Mouse (Mus musculus) CH12.LX (cell line): ENCODE results near the gene Ccdc183. TPM values are rescaled to one million over a fixed set of nuclear protein-coding genes. Genes with fewer than 3 reads are reported as not detected.

Source experiments
- DNase-seq: peaks from one replicate; pipeline ENCODE4 v3.0.0-alpha.2; 2013; ENCODE audit errors: extremely low read depth
- H3K27ac ChIP-seq: 2 replicates; pipeline ENCODE4 v1.5.1; 2012; ENCODE audit warnings: low read depth, mild to moderate bottlenecking, control low read depth, moderate library complexity; ENCODE audit not compliant: insufficient read depth
- H3K27me3 ChIP-seq: replicated peaks from 2 replicates; pipeline ENCODE3; 2012; ENCODE audit warnings: inconsistent platforms
- H3K36me3 ChIP-seq, 2 experiments: replicated peaks in 1 of 2; 2 replicates each; pipeline versions ENCODE3 to v1.6.1; 2012; ENCODE audit warnings: inconsistent platforms in 1 of 2, low read length in 1 of 2, mild to moderate bottlenecking in 1 of 2, mixed read lengths in 1 of 2, moderate library complexity in 1 of 2; ENCODE audit not compliant: control insufficient read depth in 1 of 2, insufficient read depth in 1 of 2
- H3K4me1 ChIP-seq, 2 experiments: 2 replicates each; pipeline ENCODE4 v1.6.1; 2012; ENCODE audit warnings: inconsistent platforms in 1 of 2, moderate library complexity in 1 of 2; ENCODE audit not compliant: insufficient read depth in 2 of 2, control insufficient read depth in 1 of 2
- H3K4me2 ChIP-seq: 2 replicates; pipeline ENCODE4 v1.6.1; 2012; ENCODE audit warnings: low read depth, mild to moderate bottlenecking, control low read depth; ENCODE audit not compliant: poor library complexity, insufficient read depth, severe bottlenecking
- H3K4me3 ChIP-seq, 3 experiments: fragments of 150-350 bp in 1 of 3; sonication (generic) in 1 of 3; replicated peaks in 1 of 3; 2 replicates each; pipeline versions ENCODE3 to v1.5.1; 2011 to 2012; ENCODE audit warnings: low read depth in 2 of 3, low read length in 2 of 3, mild to moderate bottlenecking in 2 of 3, moderate library complexity in 2 of 3, control low read depth in 1 of 3, improper control_type of control experiment in 1 of 3, inconsistent platforms in 1 of 3, mixed read lengths in 1 of 3; ENCODE audit not compliant: poor library complexity in 1 of 3
- H3K79me2 ChIP-seq: replicated peaks from 2 replicates; pipeline ENCODE4 v1.6.1; 2012; ENCODE audit warnings: mild to moderate bottlenecking, moderate library complexity; ENCODE audit not compliant: control insufficient read depth, poor library complexity, insufficient read depth, severe bottlenecking; ENCODE audit errors: extremely low read depth
- H3K9ac ChIP-seq: 2 replicates; pipeline ENCODE4 v1.6.1; 2012; ENCODE audit warnings: low read depth, mild to moderate bottlenecking, control low read depth, moderate library complexity; ENCODE audit not compliant: insufficient read depth
- H3K9me3 ChIP-seq: replicated peaks from 2 replicates; pipeline ENCODE3; 2012; ENCODE audit warnings: low read length, inconsistent platforms, mixed read lengths
- BHLHE40 ChIP-seq: IDR thresholded peaks from 2 replicates; pipeline ENCODE4 v1.6.1; 2011; ENCODE audit warnings: mild to moderate bottlenecking, low read depth, low read length, improper control_type of control experiment
- CHD2 ChIP-seq: IDR thresholded peaks from 2 replicates; pipeline ENCODE4 v1.6.1; 2011; ENCODE audit warnings: low read length, improper control_type of control experiment
- CTCF ChIP-seq, 2 experiments: IDR thresholded peaks in 1 of 2; conservative IDR thresholded peaks in 1 of 2; 2 replicates each; pipeline ENCODE4 v1.5.1; 2011 to 2012; ENCODE audit warnings: low read depth in 2 of 2, low read length in 2 of 2, improper control_type of control experiment in 1 of 2, inconsistent platforms in 1 of 2, mild to moderate bottlenecking in 1 of 2, moderate library complexity in 1 of 2
- ELF1 ChIP-seq: IDR thresholded peaks from 2 replicates; pipeline ENCODE4 v1.6.1; 2014; ENCODE audit warnings: low read depth, mild to moderate bottlenecking, inconsistent platforms, low read length, improper control_type of control experiment
- HCFC1 ChIP-seq: IDR thresholded peaks from 2 replicates; pipeline ENCODE4 v1.6.1; 2012; ENCODE audit warnings: low read depth, mild to moderate bottlenecking, inconsistent platforms, low read length, improper control_type of control experiment
- JUND ChIP-seq: conservative IDR thresholded peaks from 2 replicates; pipeline ENCODE4 v1.6.1; 2011; ENCODE audit warnings: low read depth, low read length, improper control_type of control experiment
- KAT2A ChIP-seq: IDR thresholded peaks from 2 replicates; pipeline ENCODE4 v1.6.1; 2012; ENCODE audit warnings: low read length, improper control_type of control experiment, inconsistent platforms; ENCODE audit not compliant: insufficient replicate concordance
- MAFK ChIP-seq: IDR thresholded peaks from 2 replicates; pipeline ENCODE4 v1.6.1; 2011; ENCODE audit warnings: low read length, improper control_type of control experiment; ENCODE audit not compliant: insufficient replicate concordance
- MAX ChIP-seq: IDR thresholded peaks from 2 replicates; pipeline ENCODE4 v1.6.1; 2011; ENCODE audit warnings: low read length, improper control_type of control experiment
- MEF2A ChIP-seq: IDR thresholded peaks from 2 replicates; pipeline ENCODE4 v1.6.1; 2014; ENCODE audit warnings: low read depth, mild to moderate bottlenecking, inconsistent platforms, low read length, improper control_type of control experiment, borderline replicate concordance
- MXI1 ChIP-seq: IDR thresholded peaks from 2 replicates; pipeline ENCODE4 v1.6.1; 2011; ENCODE audit warnings: mild to moderate bottlenecking, low read depth, low read length, improper control_type of control experiment
- MYC ChIP-seq: IDR thresholded peaks from 2 replicates; pipeline ENCODE4 v1.6.1; 2011; ENCODE audit warnings: low read depth, mild to moderate bottlenecking, improper control_type of control experiment, low read length
- NELFE ChIP-seq: IDR thresholded peaks from 2 replicates; pipeline ENCODE4 v1.6.1; 2011; ENCODE audit warnings: low read depth, low read length, improper control_type of control experiment
- NRF1 ChIP-seq: IDR thresholded peaks from 2 replicates; pipeline ENCODE4 v1.6.1; 2014; ENCODE audit warnings: low read depth, mild to moderate bottlenecking, inconsistent platforms, low read length, improper control_type of control experiment, moderate library complexity
- POLR2A ChIP-seq: IDR thresholded peaks from 2 replicates; pipeline ENCODE4 v1.6.1; 2011; ENCODE audit warnings: low read depth, mild to moderate bottlenecking, improper control_type of control experiment, low read length
- POLR2AphosphoS2 ChIP-seq: IDR thresholded peaks from 2 replicates; pipeline ENCODE4 v1.6.1; 2011; ENCODE audit warnings: low read depth, low read length, improper control_type of control experiment
- RAD21 ChIP-seq: IDR thresholded peaks from 2 replicates; pipeline ENCODE4 v1.6.1; 2011; ENCODE audit warnings: low read depth, mild to moderate bottlenecking, low read length, improper control_type of control experiment, moderate library complexity
- SIN3A ChIP-seq: IDR thresholded peaks from 2 replicates; pipeline ENCODE4 v1.6.1; 2012; ENCODE audit warnings: low read length, improper control_type of control experiment, inconsistent platforms
- SMC3 ChIP-seq: IDR thresholded peaks from 2 replicates; pipeline ENCODE4 v1.6.1; 2011; ENCODE audit warnings: low read depth, low read length, improper control_type of control experiment
- TBP ChIP-seq: conservative IDR thresholded peaks from 2 replicates; pipeline ENCODE4 v1.6.1; 2011; ENCODE audit warnings: low read depth, low read length, improper control_type of control experiment
- TCF12 ChIP-seq: IDR thresholded peaks from 2 replicates; pipeline ENCODE4 v1.6.1; 2014; ENCODE audit warnings: low read depth, mild to moderate bottlenecking, inconsistent platforms, low read length, improper control_type of control experiment
- ZC3H11A ChIP-seq: IDR thresholded peaks from 2 replicates; pipeline ENCODE4 v1.6.1; 2012; ENCODE audit warnings: low read depth, mild to moderate bottlenecking, inconsistent platforms, low read length, improper control_type of control experiment
- ZMIZ1 ChIP-seq: IDR thresholded peaks from 2 replicates; pipeline ENCODE4 v1.6.1; 2012; ENCODE audit warnings: low read depth, mild to moderate bottlenecking, inconsistent platforms, low read length, improper control_type of control experiment
- dilution Hi-C: fragments of 300-500 bp; cut with MboI; formaldehyde crosslinking; loops from 2 replicates; pipeline ENCODE4 v1.14.3; 2020; ENCODE audit warnings: low sequenced_read_pairs; ENCODE audit not compliant: extremely low pct_unique_long_range_greater_than_20kb, extremely low pct_ligation_motif_present
- in situ Hi-C: fragments of 300-500 bp; cut with MboI; formaldehyde crosslinking; loops from 3 replicates; pipeline ENCODE4 v1.14.3; 2019; ENCODE audit warnings: low sequenced_read_pairs, low pct_ligation_motif_present, low pct_unique_long_range_greater_than_20kb, mixed read lengths
- polyA plus RNA-seq: library from polyadenylated mRNA; unstranded; fragments of >175 nt; gene quantifications from 2 replicates; pipeline ENCODE4 v1.2.1, GENCODE M21; 2012; ENCODE audit warnings: low read depth; ENCODE audit not compliant: insufficient read length
- total RNA-seq, 2 experiments: library from RNA; depleted of rRNA; stranded (reverse); fragments of 300-350 nt in 1 of 2; fragments of >200 nt in 1 of 2; gene quantifications; 2 replicates each; pipeline ENCODE4 v1.2.3; 2012 to 2014

Gene Ccdc183
- total and polyA plus RNA-seq, 3 experiments: 0.13 TPM; not detected in 2

DNA sequence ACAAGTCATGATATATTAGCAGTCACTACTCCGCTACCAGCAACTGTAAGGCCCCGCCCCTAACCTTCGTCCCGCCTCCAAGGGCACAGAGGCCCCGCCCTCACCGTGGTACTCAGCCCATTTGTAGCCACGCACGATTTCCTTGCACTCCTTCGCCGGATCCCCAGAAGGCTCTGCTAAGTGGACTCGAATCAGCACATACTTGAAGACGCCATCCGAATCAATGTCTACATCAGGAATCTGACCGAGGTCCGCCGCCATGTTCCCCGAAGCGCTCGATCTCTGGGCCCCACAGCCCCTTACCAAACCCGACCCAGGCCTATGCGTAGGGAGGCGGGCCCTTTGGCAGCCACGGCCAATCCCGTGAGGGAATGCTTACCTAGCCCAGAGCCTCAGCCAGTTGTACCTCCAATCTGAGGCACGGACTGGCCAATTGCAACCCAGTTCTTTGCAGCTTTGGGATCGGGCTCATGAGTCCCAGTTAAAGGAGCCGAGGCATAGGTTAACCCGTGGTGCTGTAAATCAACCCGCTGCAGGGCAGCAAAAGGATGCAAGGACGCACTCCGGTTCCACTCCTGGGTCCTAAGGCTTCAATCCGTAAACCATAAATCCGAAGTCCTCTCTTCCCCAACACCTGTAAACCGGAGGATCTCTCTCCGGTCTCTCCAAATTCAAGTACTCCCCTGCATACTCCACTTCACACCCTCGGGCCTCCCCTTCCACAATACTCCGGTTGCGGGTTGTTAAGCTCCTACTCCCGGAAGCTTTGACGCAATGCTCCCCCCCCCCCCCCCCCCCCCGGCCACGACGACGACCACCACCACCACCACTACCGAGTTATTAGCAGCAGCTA lies 42.7 kb downstream of the Ccdc183 start, which contains the start of the genes Mamdc4 and Phpt1:
Gene Mamdc4, minus strand, starts transcription at position 267 of the 853 bp plus-strand sequence.
Gene Phpt1, minus strand, starts transcription at position 646 of the 853 bp plus-strand sequence.
- TF ChIP-seq MEF2A: peak; percentile 25; the same call in 1 of the 2 replicates
- TF ChIP-seq ZMIZ1: peak; percentile 71; the same call in 1 of the 2 replicates
- TF ChIP-seq POLR2A: peak; percentile 84
- peak; percentile 74; the same call in 1 of the 2 replicates for TF ChIP-seq TBP
- TF ChIP-seq HCFC1: peak; percentile 85
- TF ChIP-seq NRF1: peak; percentile 63; the same call in 1 of the 2 replicates
- no peak for TF ChIP-seq RAD21
- peak; percentile 22; the same call in 1 of the 2 replicates for TF ChIP-seq TCF12
- no peak for TF ChIP-seq ZC3H11A
- peak; percentile 71 for TF ChIP-seq NELFE
- peak; percentile 64; the same call in 1 of the 2 replicates for TF ChIP-seq MAX
- no peak for TF ChIP-seq MXI1
- peak; percentile 97 for TF ChIP-seq CHD2
- TF ChIP-seq KAT2A: peak; percentile 72; the same call in 1 of the 2 replicates
- TF ChIP-seq POLR2AphosphoS2: peak; percentile 86; the same call in 1 of the 2 replicates
- peak; percentile 63 for TF ChIP-seq SIN3A
- no peak for TF ChIP-seq JUND
- TF ChIP-seq CTCF (conservative IDR thresholded peaks at IDR 0.05 in 1 of 2, IDR thresholded peaks at IDR 0.05 in 1 of 2; ENCODE audit: low read depth in 2 of 2, low read length in 2 of 2): no peak
- TF ChIP-seq SMC3: no peak
- no peak for TF ChIP-seq MAFK
- TF ChIP-seq BHLHE40: 0 out of 2 replicates have a peak, but pooled peaks have one; percentile 3
- no peak for TF ChIP-seq MYC
- TF ChIP-seq ELF1: peak; percentile 35; the same call in 1 of the 2 replicates
- Histone ChIP-seq H3K4me3 (peak within 1 kb of the TSS; percentile 55 to 84 (median 67)), H3K36me3 (peaks cover 18 to 72% of the 10 kb centered on the region in 2 experiments), H3K27ac (peak within 1 kb of the TSS; percentile 80), H3K27me3 (no peaks in the 10 kb centered on the region), H3K4me1 (peaks cover 4 to 24% of the 10 kb centered on the region in 2 experiments; a peak in 3 of 4 replicates), H3K9me3 (peaks cover 36% of the 10 kb centered on the region), H3K4me2 (peak within 1 kb of the TSS; percentile 62), H3K79me2 (no peaks in the 10 kb centered on the region), H3K9ac (peak within 1 kb of the TSS; percentile 80)
- peak; percentile 98 for DNase-seq
- in situ Hi-C loops: no loop called here
- dilution Hi-C loops: no loop called here
